Mouse (Mus musculus): ENCODE data around the gene Trim39. TPM values are rescaled to one million over a fixed set of nuclear protein-coding genes. Genes with fewer than 3 reads are reported as not detected.
A peak's percentile ranks its signal among the peaks of the same experiment; 100 is the strongest.

Trim39 gene
- total and polyA plus RNA-seq, 2 experiments from 2014 or later, result 14.3 to 23.5 TPM

DNA sequence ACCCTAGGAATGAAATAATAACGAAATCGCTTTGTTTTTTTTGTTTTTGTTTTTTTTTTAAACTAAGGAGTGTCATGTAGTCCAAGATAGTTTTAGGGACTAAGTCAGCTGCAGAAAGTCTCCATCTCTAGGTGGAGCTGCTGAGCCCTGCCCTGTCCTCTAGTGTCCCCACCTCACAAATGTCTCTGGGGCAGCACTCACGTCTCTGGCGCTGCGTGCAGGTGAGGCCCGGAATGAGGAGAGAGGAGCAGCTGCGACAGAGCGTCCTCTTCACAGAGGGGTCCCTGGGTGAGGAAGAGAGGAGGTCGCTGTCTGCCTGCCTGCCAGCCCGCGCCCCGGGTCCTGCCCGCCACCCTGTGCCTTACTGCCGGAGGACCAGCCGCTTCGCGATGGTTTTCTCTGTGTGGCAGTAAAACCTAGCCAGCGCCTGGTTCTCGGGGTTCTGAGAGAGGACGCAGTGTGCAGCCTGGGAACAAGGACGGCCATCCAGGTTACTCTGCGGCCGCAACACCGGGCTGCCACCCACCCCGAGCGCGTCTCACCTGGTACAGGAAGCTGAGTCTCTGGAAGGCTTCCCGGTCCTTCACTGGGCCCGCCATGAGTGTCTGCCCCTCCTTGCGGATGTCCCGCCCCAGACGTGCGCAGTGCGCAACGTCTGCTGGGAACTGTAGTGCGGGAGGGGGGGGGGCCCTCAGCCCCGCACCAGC, 14.7 kb downstream of the Trim39 start:
- Histone ChIP-seq H3K4me2 (ENCODE audit: low read depth, low read length, poor library complexity, severe bottlenecking) (peak overlapping the region; percentile 54), H3K36me3 (ENCODE audit: insufficient read depth, low read length) (peaks cover 35% of the 10 kb centered on the region), H3K27me3 (ENCODE audit: insufficient read depth, low read length) (0 out of 2 replicates have a peak, but pooled peaks cover 3% of the 10 kb centered on the region), H3K27ac (ENCODE audit: low read depth, low read length) (peak overlapping the region; percentile 94), H3K4me3 (ENCODE audit: low read depth, low read length) (peak overlapping the region; percentile 80), H3K4me1 (ENCODE audit: insufficient read depth, low read length) (0 out of 2 replicates have a peak, but pooled peaks cover 4% of the 10 kb centered on the region), H3K9ac (replicated peaks; ENCODE audit: low read length, poor library complexity, severe bottlenecking) (peak overlapping the region; percentile 95), H3K9me3 (ENCODE audit: low read length) (no peaks in the 10 kb centered on the region)
- DNase-seq (ENCODE audit: low spot score), result peak; percentile 87
- peak; percentile 83 for TF ChIP-seq CTCF (IDR thresholded peaks at IDR 0.05)
- ATAC-seq (ENCODE audit: low FRiP score), result peak; percentile 96
- WGBS, result under 1% methylated on average over 36 of the region's 37 CpGs

DNA sequence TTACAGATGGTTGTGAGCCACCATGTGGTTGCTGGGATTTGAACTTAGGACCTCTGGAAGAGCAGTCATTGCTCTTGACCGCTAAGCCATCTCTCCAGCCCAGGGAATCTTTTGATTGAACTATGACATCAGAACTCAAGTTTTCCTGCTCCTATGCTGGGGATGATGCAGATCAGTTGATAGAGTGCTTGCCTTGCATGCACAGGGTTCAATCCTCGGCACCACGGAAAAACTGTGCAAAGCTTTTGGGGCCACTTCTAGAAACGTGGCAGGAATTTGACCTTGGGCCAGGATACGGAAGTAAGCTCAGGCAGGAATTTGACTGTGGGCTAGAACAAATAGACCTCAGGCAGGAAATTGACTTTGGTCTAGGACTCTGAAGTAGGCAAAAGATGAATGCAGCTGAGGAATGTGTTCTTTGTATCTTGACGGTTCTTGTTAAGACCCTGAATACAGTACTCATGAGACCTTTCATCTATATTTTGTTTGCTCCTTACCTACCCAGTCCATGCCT, 18.9 kb downstream of the Trim39 start:
- DNase-seq (ENCODE audit: low spot score) (no peak), ATAC-seq (ENCODE audit: low FRiP score) (no peak)
- WGBS, result 60% methylated on average over 6 of the region's 6 CpGs
- Histone ChIP-seq H3K9ac (replicated peaks; ENCODE audit: low read length, poor library complexity, severe bottlenecking) (no peak overlapping the region), H3K27me3 (ENCODE audit: insufficient read depth, low read length) (0 out of 2 replicates have a peak, but pooled peaks cover 7% of the 10 kb centered on the region), H3K9me3 (ENCODE audit: low read length) (no peaks in the 10 kb centered on the region), H3K4me3 (ENCODE audit: low read depth, low read length) (no peak overlapping the region), H3K4me2 (ENCODE audit: low read depth, low read length, poor library complexity, severe bottlenecking) (no peak overlapping the region), H3K36me3 (ENCODE audit: insufficient read depth, low read length) (peaks cover 6% of the 10 kb centered on the region; the same call in 1 of the 2 replicates), H3K27ac (ENCODE audit: low read depth, low read length) (no peak overlapping the region), H3K4me1 (ENCODE audit: insufficient read depth, low read length) (0 out of 2 replicates have a peak, but pooled peaks cover 4% of the 10 kb centered on the region)
- no peak for TF ChIP-seq CTCF (IDR thresholded peaks at IDR 0.05)

GRCm38 (mm10) chr17:36252250-36252876, 19.7 kb downstream of the Trim39 start:
- DNase-seq (ENCODE audit: low spot score) (no peak), ATAC-seq (ENCODE audit: low FRiP score) (no peak)
- TF ChIP-seq CTCF (IDR thresholded peaks at IDR 0.05), result no peak
- no peak overlapping the region for H3K27ac ChIP-seq (ENCODE audit: low read depth, low read length)
- H3K9me3 ChIP-seq (ENCODE audit: low read length), result no peaks in the 10 kb centered on the region
- H3K27me3 ChIP-seq (ENCODE audit: insufficient read depth, low read length), result 0 out of 2 replicates have a peak, but pooled peaks cover 7% of the 10 kb centered on the region
- H3K9ac ChIP-seq (replicated peaks; ENCODE audit: low read length, poor library complexity, severe bottlenecking), result no peak overlapping the region
- peak overlapping the region; percentile 17 for H3K4me3 ChIP-seq (ENCODE audit: low read depth, low read length)
- 15% methylated on average over 25 of the region's 25 CpGs for WGBS
- 0 out of 2 replicates have a peak, but pooled peaks cover 4% of the 10 kb centered on the region for H3K4me1 ChIP-seq (ENCODE audit: insufficient read depth, low read length)
- peak overlapping the region; percentile 39 for H3K4me2 ChIP-seq (ENCODE audit: low read depth, low read length, poor library complexity, severe bottlenecking)
- H3K36me3 ChIP-seq (ENCODE audit: insufficient read depth, low read length), result peaks cover 6% of the 10 kb centered on the region; the same call in 1 of the 2 replicates

DNA sequence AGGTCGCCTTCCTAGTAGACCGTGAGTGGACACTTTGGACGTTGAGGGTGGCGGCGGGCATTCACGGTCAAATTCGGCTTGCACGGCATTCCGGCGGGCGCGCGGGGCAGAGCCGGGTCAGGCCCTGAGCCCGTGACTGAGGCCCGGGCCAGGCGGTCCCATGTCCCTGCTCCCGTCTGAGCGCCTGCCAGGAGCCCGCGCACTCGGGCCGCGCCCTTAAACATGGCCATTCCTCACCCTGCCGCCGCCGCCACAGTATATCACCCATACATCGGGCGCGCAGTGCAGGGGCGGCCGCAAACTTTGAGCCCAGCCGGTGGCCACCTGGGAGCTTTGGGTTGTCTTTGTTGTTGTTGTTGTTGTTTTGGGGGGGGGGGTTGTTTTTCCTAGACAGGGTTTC, 23.2 kb downstream of the Trim39 start:
- Histone ChIP-seq H3K27me3 (ENCODE audit: insufficient read depth, low read length) (0 out of 2 replicates have a peak, but pooled peaks cover 7% of the 10 kb centered on the region), H3K27ac (ENCODE audit: low read depth, low read length) (no peak overlapping the region), H3K4me3 (ENCODE audit: low read depth, low read length) (no peak overlapping the region), H3K36me3 (ENCODE audit: insufficient read depth, low read length) (no peaks in the 10 kb centered on the region), H3K4me2 (ENCODE audit: low read depth, low read length, poor library complexity, severe bottlenecking) (no peak overlapping the region), H3K9me3 (ENCODE audit: low read length) (no peaks in the 10 kb centered on the region), H3K9ac (replicated peaks; ENCODE audit: low read length, poor library complexity, severe bottlenecking) (no peak overlapping the region), H3K4me1 (ENCODE audit: insufficient read depth, low read length) (no peaks in the 10 kb centered on the region)
- TF ChIP-seq CTCF (IDR thresholded peaks at IDR 0.05), result no peak
- DNase-seq (ENCODE audit: low spot score) (no peak), ATAC-seq (ENCODE audit: low FRiP score) (no peak)
- WGBS, result 27% methylated on average over 33 of the region's 33 CpGs

DNA sequence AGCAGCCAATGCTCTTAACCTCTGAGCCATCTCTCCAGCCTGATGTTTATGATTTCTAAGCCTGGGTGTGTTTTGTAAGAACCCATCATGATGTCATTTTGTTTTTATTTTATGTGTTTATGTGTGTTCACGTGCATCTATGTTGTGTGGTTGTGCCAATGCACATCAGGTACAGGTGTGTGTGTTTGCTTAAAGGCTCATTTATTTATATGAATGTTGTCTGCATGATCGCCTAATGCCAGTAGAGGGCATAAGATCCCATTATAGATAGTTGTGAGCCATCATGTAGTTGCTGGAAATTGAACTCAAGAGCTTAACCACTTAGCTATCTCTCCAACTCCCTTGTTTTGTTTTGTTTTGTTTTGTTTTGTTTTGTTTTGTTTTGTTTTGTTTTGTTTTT, 26.3 kb downstream of the Trim39 start:
- ATAC-seq (ENCODE audit: low FRiP score) (no peak), DNase-seq (ENCODE audit: low spot score) (no peak)
- Histone ChIP-seq H3K4me1 (ENCODE audit: insufficient read depth, low read length) (no peaks in the 10 kb centered on the region), H3K36me3 (ENCODE audit: insufficient read depth, low read length) (no peaks in the 10 kb centered on the region), H3K4me2 (ENCODE audit: low read depth, low read length, poor library complexity, severe bottlenecking) (no peak overlapping the region), H3K4me3 (ENCODE audit: low read depth, low read length) (no peak overlapping the region), H3K9me3 (ENCODE audit: low read length) (no peaks in the 10 kb centered on the region), H3K27me3 (ENCODE audit: insufficient read depth, low read length) (peaks cover 3% of the 10 kb centered on the region; the same call in 1 of the 2 replicates), H3K27ac (ENCODE audit: low read depth, low read length) (no peak overlapping the region), H3K9ac (replicated peaks; ENCODE audit: low read length, poor library complexity, severe bottlenecking) (no peak overlapping the region)
- TF ChIP-seq CTCF (IDR thresholded peaks at IDR 0.05), result peak; percentile 31
- WGBS, result 86% methylated on average over 2 of the region's 2 CpGs

- no peaks in the 10 kb centered on the region for H3K4me1 ChIP-seq (ENCODE audit: insufficient read depth, low read length)
- H3K4me3 ChIP-seq (ENCODE audit: low read depth, low read length), result no peak overlapping the region
- peak; percentile 14; the same call in 1 of the 2 replicates for TF ChIP-seq CTCF (IDR thresholded peaks at IDR 0.05)
- 8% methylated on average over 5 of the region's 5 CpGs for WGBS
- no peaks in the 10 kb centered on the region for H3K9me3 ChIP-seq (ENCODE audit: low read length)
- H3K4me2 ChIP-seq (ENCODE audit: low read depth, low read length, poor library complexity, severe bottlenecking), result no peak overlapping the region
- H3K36me3 ChIP-seq (ENCODE audit: insufficient read depth, low read length), result no peaks in the 10 kb centered on the region
- H3K27ac ChIP-seq (ENCODE audit: low read depth, low read length), result no peak overlapping the region
- DNase-seq (ENCODE audit: low spot score) (no peak), ATAC-seq (ENCODE audit: low FRiP score) (no peak)
- no peaks in the 10 kb centered on the region; the same call in 1 of the 2 replicates for H3K27me3 ChIP-seq (ENCODE audit: insufficient read depth, low read length)
- no peak overlapping the region for H3K9ac ChIP-seq (replicated peaks; ENCODE audit: low read length, poor library complexity, severe bottlenecking)
Observed at GRCm38 (mm10) chr17:36244031-36244430, 28.0 kb downstream of the Trim39 start.
